Mouse (Mus musculus): ENCODE measurements at regions not wholly inside any gene's neighbourhood (a gene's known extent, or its start where the extent isn't known, plus 50 kb on each side); places are given as distances from the start of the nearest gene placed in this dataset.

DNA sequence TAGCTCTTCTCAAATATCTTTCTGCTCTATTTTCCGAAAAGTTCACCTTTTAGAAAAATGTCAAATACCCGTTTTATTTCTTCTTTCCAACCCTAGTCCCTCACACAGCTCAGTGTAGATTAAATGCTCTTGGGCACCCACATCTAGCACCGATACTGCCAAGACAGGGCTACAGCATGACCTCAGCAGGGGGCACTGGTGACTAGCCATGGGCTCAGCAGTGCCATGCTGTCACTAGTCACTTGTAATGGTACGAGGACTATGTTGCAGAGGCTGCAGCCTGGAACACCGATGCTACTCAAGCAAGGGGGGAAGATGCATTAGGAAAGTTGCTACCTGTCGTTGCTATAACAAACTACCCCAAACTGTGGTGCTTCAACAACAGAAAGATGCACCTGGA is 180.7 kb downstream of the Irs2 start:
- TF ChIP-seq CTCF (IDR thresholded peaks at IDR 0.05; ENCODE audit: insufficient read depth, low read depth, low read length) (no peak), POLR2A (IDR thresholded peaks at IDR 0.05; ENCODE audit: insufficient read depth, low read depth, low read length) (no peak)

GRCm38 (mm10) chr8:10825981-10826380 is 182.3 kb downstream of the Irs2 start:
- no peak overlapping the region for H3K27ac ChIP-seq (ENCODE audit: insufficient read depth, low read depth, low read length)
- no peak for TF ChIP-seq CTCF (IDR thresholded peaks at IDR 0.05; ENCODE audit: insufficient read depth, low read depth, low read length)
- TF ChIP-seq POLR2A (IDR thresholded peaks at IDR 0.05; ENCODE audit: insufficient read depth, low read depth, low read length) = no peak
- 47% methylated on average over 4 of the region's 4 CpGs for WGBS

More for the DNA sequence above, 180.7 kb downstream of the Irs2 start:
- 90% methylated on average over 6 of the region's 6 CpGs for WGBS
- Histone ChIP-seq H3K4me3 (ENCODE audit: insufficient read depth, low read depth, low read length) (no peak overlapping the region), H3K4me1 (ENCODE audit: control insufficient read depth, insufficient read depth, low read length) (no peaks in the 10 kb centered on the region), H3K27ac (ENCODE audit: insufficient read depth, low read depth, low read length) (no peak overlapping the region)

DNA sequence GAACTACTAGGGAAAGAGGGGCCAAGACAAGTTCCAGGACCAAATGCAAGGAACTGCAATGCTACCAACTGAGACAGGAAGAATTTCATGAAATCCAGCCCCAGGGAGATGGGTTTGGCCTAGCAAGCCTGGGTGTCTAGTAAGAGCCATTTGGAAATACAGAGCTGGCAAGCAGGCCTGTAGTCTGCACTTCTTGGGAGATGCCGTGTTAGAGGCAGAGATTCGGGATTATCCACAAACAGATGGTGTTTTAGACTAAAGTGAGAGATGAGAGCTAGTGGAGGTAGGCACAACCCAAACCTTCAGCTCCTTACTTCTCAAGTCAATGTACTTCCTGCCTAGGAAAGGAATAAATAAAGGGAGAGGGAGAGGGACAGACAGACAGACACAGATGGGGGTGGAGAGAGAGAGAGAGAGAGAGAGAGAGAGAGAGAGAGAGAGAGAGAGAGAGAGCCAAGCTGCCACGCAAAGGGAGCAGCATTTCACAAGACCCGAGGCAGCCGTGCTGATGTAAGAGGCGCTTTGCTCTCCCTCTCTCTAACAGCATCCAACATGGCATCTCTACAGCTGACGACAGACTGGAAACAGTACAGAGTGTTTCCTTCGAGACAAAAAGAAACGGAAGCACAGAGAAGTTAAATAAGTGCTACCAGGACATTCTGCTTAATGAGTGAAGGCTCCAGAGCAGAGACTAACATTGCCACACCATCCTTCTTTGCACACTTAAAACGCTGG is 182.9 kb downstream of the Irs2 start:
- Histone ChIP-seq H3K4me1 (ENCODE audit: control insufficient read depth, insufficient read depth, low read length) (no peaks in the 10 kb centered on the region), H3K4me3 (ENCODE audit: insufficient read depth, low read depth, low read length) (no peak overlapping the region), H3K27ac (ENCODE audit: insufficient read depth, low read depth, low read length) (no peak overlapping the region)
- TF ChIP-seq CTCF (IDR thresholded peaks at IDR 0.05; ENCODE audit: insufficient read depth, low read depth, low read length) = no peak
- no peak for TF ChIP-seq POLR2A (IDR thresholded peaks at IDR 0.05; ENCODE audit: insufficient read depth, low read depth, low read length)
- WGBS = 62% methylated on average over 10 of the region's 10 CpGs

More at GRCm38 (mm10) chr8:10825981-10826380, 182.3 kb downstream of the Irs2 start:
- no peaks in the 10 kb centered on the region for H3K4me1 ChIP-seq (ENCODE audit: control insufficient read depth, insufficient read depth, low read length)
- no peak overlapping the region for H3K4me3 ChIP-seq (ENCODE audit: insufficient read depth, low read depth, low read length)

GRCm38 (mm10) chr8:10821901-10822300 is 186.4 kb downstream of the Irs2 start:
- Histone ChIP-seq H3K4me3 (ENCODE audit: insufficient read depth, low read depth, low read length) (no peak overlapping the region), H3K27ac (ENCODE audit: insufficient read depth, low read depth, low read length) (no peak overlapping the region), H3K4me1 (ENCODE audit: control insufficient read depth, insufficient read depth, low read length) (no peaks in the 10 kb centered on the region)
- 93% methylated on average over 2 of the region's 2 CpGs for WGBS
- no peak for TF ChIP-seq POLR2A (IDR thresholded peaks at IDR 0.05; ENCODE audit: insufficient read depth, low read depth, low read length)
- TF ChIP-seq CTCF (IDR thresholded peaks at IDR 0.05; ENCODE audit: insufficient read depth, low read depth, low read length) = no peak

GRCm38 (mm10) chr8:10814499-10814898 is 193.8 kb downstream of the Irs2 start:
- Histone ChIP-seq H3K4me3 (ENCODE audit: insufficient read depth, low read depth, low read length) (no peak overlapping the region), H3K4me1 (ENCODE audit: control insufficient read depth, insufficient read depth, low read length) (peaks cover 5% of the 10 kb centered on the region; the same call in 1 of the 2 replicates), H3K27ac (ENCODE audit: insufficient read depth, low read depth, low read length) (no peak overlapping the region)
- 86% methylated on average over 7 of the region's 7 CpGs for WGBS
- no peak for TF ChIP-seq POLR2A (IDR thresholded peaks at IDR 0.05; ENCODE audit: insufficient read depth, low read depth, low read length)

DNA sequence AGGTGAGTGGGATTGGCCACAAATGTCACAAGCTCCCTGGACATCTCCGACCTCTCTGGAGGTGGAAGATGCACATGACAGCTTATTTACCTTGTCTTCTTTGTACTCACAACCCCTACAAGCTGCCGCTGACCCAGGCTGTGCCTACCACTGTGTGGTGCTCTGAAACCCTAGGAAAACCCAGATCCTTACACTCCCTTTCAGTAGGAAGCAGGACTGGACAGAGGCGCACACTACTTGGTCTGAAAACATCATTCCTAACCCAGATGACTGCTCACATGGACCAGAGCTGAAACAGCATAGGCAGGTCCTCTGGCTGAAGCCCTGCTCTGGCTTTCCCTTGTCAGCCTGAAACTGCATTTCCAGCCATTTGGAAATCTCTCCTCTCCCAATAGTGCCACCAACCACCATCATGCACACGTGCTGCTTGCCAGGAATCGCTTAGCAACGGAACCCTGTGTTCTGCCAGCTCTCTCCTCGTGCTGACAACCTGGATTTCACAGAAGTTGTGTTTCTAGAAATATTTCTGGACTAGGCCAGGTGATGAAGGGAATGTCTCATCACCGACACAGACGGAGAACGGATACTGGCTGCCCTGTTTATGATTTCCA is 196.1 kb downstream of the Irs2 start:
- 42% methylated on average over 10 of the region's 10 CpGs for WGBS
- no peak overlapping the region for H3K27ac ChIP-seq (ENCODE audit: insufficient read depth, low read depth, low read length)
- no peak for TF ChIP-seq CTCF (IDR thresholded peaks at IDR 0.05; ENCODE audit: insufficient read depth, low read depth, low read length)
- TF ChIP-seq POLR2A (IDR thresholded peaks at IDR 0.05; ENCODE audit: insufficient read depth, low read depth, low read length) = no peak
- peaks cover 5% of the 10 kb centered on the region; the same call in 1 of the 2 replicates for H3K4me1 ChIP-seq (ENCODE audit: control insufficient read depth, insufficient read depth, low read length)
- H3K4me3 ChIP-seq (ENCODE audit: insufficient read depth, low read depth, low read length) = no peak overlapping the region

DNA sequence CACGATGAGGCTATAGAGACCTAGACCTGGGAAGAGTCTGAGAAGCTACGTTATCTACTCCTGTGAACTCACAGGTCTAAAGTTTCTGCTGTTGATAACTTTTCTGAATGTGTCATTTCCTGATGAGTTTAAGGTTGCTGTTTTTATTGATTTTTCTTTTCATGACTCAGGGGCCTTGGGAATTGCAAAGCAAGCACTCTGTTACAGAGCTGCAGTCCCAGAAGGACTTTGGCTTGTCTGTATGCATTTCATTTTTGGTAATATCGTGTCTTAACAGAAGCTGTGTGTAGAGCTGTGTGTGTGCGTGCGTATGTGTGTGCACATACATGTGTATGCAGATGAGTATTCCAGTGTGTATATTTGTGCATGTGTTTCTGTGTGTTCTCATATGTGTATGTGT is 201.2 kb downstream of the Irs2 start:
- peaks cover under 1% of the 10 kb centered on the region; the same call in 1 of the 2 replicates for H3K4me1 ChIP-seq (ENCODE audit: control insufficient read depth, insufficient read depth, low read length)
- TF ChIP-seq POLR2A (IDR thresholded peaks at IDR 0.05; ENCODE audit: insufficient read depth, low read depth, low read length) = no peak
- no peak for TF ChIP-seq CTCF (IDR thresholded peaks at IDR 0.05; ENCODE audit: insufficient read depth, low read depth, low read length)
- 96% methylated on average over 5 of the region's 5 CpGs for WGBS
- H3K4me3 ChIP-seq (ENCODE audit: insufficient read depth, low read depth, low read length) = no peak overlapping the region
- no peak overlapping the region for H3K27ac ChIP-seq (ENCODE audit: insufficient read depth, low read depth, low read length)

- no peak for TF ChIP-seq CTCF (IDR thresholded peaks at IDR 0.05; ENCODE audit: insufficient read depth, low read depth, low read length)
- TF ChIP-seq POLR2A (IDR thresholded peaks at IDR 0.05; ENCODE audit: insufficient read depth, low read depth, low read length) = no peak
- 46% methylated on average over 24 of the region's 25 CpGs for WGBS
- H3K4me3 ChIP-seq (ENCODE audit: insufficient read depth, low read depth, low read length) = no peak overlapping the region
- no peak overlapping the region for H3K27ac ChIP-seq (ENCODE audit: insufficient read depth, low read depth, low read length)
- H3K4me1 ChIP-seq (ENCODE audit: control insufficient read depth, insufficient read depth, low read length) = no peaks in the 10 kb centered on the region
These were observed 202.7 kb downstream of the Irs2 start for GRCm38 (mm10) chr8:10805405-10806151.

DNA sequence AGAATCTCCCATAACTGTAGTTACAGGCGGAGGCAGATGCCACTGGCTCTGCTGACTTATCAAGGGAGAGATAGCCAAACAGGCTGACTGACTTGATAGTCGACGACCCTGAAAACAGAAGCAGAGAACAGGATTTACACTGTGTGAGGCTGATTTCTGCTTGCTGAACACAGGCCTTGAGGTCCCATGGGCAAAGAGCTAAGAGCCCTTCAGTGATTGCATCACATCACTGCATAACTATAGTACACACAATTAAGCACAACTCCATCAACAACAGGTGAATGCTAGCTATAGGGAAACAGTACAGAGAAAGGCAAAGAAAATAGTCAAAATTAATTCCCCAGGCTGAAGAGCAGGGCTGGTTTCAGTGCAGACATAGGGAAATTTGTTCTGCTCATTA is 203.3 kb downstream of the Irs2 start:
- no peak for TF ChIP-seq CTCF (IDR thresholded peaks at IDR 0.05; ENCODE audit: insufficient read depth, low read depth, low read length)
- TF ChIP-seq POLR2A (IDR thresholded peaks at IDR 0.05; ENCODE audit: insufficient read depth, low read depth, low read length) = no peak
- WGBS = 89% methylated on average over 3 of the region's 3 CpGs
- H3K27ac ChIP-seq (ENCODE audit: insufficient read depth, low read depth, low read length) = no peak overlapping the region
- no peaks in the 10 kb centered on the region for H3K4me1 ChIP-seq (ENCODE audit: control insufficient read depth, insufficient read depth, low read length)
- no peak overlapping the region for H3K4me3 ChIP-seq (ENCODE audit: insufficient read depth, low read depth, low read length)
